Mouse (Mus musculus) megakaryocyte, embryonic 14.5 days (primary cell): Measurements from ENCODE around the gene Cngb1.

ENCODE experiments used
- FLI1 ChIP-seq: IDR thresholded peaks from 2 replicates; pipeline ENCODE4 v1.6.1; 2012; ENCODE audit warnings: low read length, inconsistent platforms, mixed read lengths
- GATA1 ChIP-seq: IDR thresholded peaks from 3 replicates; pipeline ENCODE4 v1.6.1; 2012; ENCODE audit warnings: mixed read lengths, low read length, inconsistent platforms, borderline replicate concordance

DNA sequence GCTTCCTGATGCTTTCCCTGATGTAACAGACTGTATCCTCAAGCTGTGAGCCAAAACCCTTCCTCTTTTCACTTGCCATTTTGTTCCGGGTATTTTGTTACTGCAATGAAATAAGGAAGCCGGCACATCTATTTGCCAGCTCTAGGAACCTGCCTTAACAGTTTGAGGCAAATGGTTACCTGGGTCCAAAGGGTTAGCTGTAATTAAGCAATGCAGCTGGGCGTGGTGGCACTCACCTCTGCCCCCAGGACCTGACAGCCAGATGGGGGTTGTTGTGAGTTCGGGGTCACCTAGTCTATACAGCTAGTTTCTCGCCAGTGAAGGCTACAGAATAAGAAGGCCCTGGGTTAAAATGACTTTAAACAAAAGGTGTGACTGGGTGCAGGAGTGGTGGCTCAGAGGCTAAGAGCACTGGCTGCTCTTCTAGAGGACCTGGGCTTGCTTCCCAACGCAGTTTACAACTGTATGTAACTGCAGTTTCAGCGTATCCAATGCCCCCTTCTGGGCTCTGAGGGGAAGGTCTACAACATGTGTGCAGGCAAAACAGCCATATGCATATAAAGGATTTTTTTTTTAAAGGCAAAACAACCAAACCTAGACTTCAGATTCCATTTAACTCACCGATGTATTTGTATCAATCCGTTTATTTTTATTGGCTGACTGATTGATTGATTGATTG, 114.7 kb downstream of the Cngb1 start:
- TF ChIP-seq GATA1, result no peak
- no peak for TF ChIP-seq FLI1
